Mouse (Mus musculus) intestine, embryonic 15.5 days (tissue): ENCODE results near the gene Nqo2. TPM values are rescaled to one million over a fixed set of nuclear protein-coding genes. Genes with fewer than 3 reads are reported as not detected.

Source experiments
- ATAC-seq: fragments of 200-750 bp; cut with Nextera tagmentation; 2 replicates; pipeline ENCODE4 v1.8.0; 2017; ENCODE audit warnings: moderate TSS enrichment, moderate library complexity
- H3K27ac ChIP-seq: fragments of 300-500 bp; sonication (generic); 2 replicates; pipeline ENCODE4 v1.5.1; 2015; ENCODE audit warnings: mild to moderate bottlenecking, inconsistent platforms
- H3K27me3 ChIP-seq: fragments of 300-500 bp; sonication (generic); replicated peaks from 2 replicates; pipeline ENCODE4 v1.6.1; 2015; ENCODE audit warnings: inconsistent platforms
- H3K36me3 ChIP-seq: fragments of 300-500 bp; sonication (generic); 2 replicates; pipeline ENCODE4 v1.6.1; 2015; ENCODE audit warnings: inconsistent platforms
- H3K4me1 ChIP-seq: fragments of 300-500 bp; sonication (generic); replicated peaks from 2 replicates; pipeline ENCODE4 v1.6.1; 2015; ENCODE audit warnings: inconsistent platforms
- H3K4me2 ChIP-seq: fragments of 300-500 bp; sonication (generic); replicated peaks from 2 replicates; pipeline ENCODE4 v1.6.1; 2015; ENCODE audit warnings: mild to moderate bottlenecking, inconsistent platforms
- H3K4me3 ChIP-seq: fragments of 300-500 bp; sonication (generic); replicated peaks from 2 replicates; pipeline ENCODE4 v1.5.1; 2015; ENCODE audit warnings: inconsistent platforms
- H3K9ac ChIP-seq: fragments of 300-500 bp; sonication (generic); 2 replicates; pipeline ENCODE4 v1.6.1; 2015; ENCODE audit warnings: inconsistent platforms
- H3K9me3 ChIP-seq: fragments of 300-500 bp; sonication (generic); 2 replicates; pipeline ENCODE4 v1.6.1; 2016; ENCODE audit warnings: inconsistent platforms
- WGBS: fragments of 180-500 bp; shearing (Covaris S2); methylation state at CpG from one replicate; pipeline ENCODE4 v1.1.7; 2015; 5-methylcytosine and 5-hydroxymethylcytosine counted together
- polyA plus RNA-seq: library from polyadenylated mRNA; unstranded; fragments of >200 nt; fragmentation: Nextera tagmentation; extraction: Ambion mirVana; gene quantifications from 2 replicates; pipeline ENCODE4 v1.2.1, GENCODE M21; 2015

Nqo2 gene
- polyA plus RNA-seq, 1 experiment from 2014 or later, result 40.5 TPM

DNA sequence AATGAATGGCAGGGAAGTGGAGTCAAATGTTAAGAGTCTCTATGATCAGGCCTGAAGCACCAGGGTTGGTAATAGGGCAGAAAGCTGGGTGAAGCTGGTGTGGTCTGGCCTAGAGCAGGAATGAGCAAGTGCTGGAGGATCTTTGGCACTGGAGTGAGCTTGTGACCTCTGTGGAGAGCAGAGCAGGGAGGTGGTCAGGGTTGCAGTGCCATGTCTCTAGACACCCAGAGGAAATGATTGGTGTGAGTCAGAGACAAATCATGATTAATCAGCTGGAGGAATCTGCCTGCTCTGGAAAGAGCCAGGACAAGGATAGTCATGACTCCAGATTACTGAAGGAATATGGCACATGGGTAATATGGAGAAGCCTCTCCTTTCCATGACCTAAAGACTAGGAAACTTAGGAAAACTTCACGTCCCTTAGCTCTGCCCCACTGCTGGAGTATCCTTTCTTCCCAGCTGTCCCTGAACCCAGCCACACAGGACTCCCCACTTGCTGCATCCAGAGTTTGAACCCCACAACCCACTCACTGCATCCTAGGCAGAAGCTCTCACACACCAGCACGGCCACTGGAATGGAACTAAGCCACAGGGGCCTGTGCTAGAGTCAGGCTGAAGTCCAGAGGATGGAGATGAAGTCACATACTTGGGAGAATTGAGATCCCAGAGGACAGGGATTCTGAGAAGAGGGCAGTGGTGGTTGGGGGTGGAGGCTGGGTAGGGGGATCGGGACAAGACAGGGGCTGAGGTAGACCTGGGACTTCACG lies 13.0 kb upstream of the Nqo2 start:
- no peak for ATAC-seq

DNA sequence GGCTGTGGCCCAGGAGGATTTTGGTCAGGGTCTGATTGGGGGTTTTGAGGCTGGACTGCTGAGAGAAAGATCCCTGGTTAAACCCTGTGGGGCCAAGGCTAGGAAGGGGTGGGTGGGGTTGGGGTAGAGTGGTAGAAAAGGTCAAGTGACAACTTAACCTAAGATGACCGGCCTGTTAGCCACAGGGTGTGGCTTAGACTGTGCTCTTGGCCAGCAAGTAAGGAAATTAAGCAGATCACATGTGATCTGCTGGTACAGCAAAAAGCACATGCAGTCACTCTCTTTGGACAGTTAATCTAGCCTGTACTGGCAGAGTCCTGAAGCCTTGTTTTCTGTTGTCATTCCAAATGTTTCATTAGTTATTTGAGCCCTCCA lies 12.4 kb upstream of the Nqo2 start:
- H3K36me3 ChIP-seq, result no peaks in the 10 kb centered on the region
- ATAC-seq, result no peak
- WGBS, result 52% methylated on average over 1 of the region's 1 CpGs
- no peak overlapping the region for H3K4me3 ChIP-seq
- H3K9ac ChIP-seq, result no peak overlapping the region
- no peaks in the 10 kb centered on the region for H3K27me3 ChIP-seq
- H3K9me3 ChIP-seq, result no peaks in the 10 kb centered on the region
- H3K4me2 ChIP-seq, result no peak overlapping the region
- no peaks in the 10 kb centered on the region for H3K4me1 ChIP-seq
- H3K27ac ChIP-seq, result no peak overlapping the region

More for the DNA sequence above, 13.0 kb upstream of the Nqo2 start:
- H3K4me2 ChIP-seq, result no peak overlapping the region
- no peaks in the 10 kb centered on the region for H3K9me3 ChIP-seq
- H3K4me3 ChIP-seq, result no peak overlapping the region
- H3K27ac ChIP-seq, result no peak overlapping the region
- H3K4me1 ChIP-seq, result no peaks in the 10 kb centered on the region
- 91% methylated on average over 4 of the region's 4 CpGs for WGBS
- H3K27me3 ChIP-seq, result no peaks in the 10 kb centered on the region
- no peaks in the 10 kb centered on the region for H3K36me3 ChIP-seq
- no peak overlapping the region for H3K9ac ChIP-seq

DNA sequence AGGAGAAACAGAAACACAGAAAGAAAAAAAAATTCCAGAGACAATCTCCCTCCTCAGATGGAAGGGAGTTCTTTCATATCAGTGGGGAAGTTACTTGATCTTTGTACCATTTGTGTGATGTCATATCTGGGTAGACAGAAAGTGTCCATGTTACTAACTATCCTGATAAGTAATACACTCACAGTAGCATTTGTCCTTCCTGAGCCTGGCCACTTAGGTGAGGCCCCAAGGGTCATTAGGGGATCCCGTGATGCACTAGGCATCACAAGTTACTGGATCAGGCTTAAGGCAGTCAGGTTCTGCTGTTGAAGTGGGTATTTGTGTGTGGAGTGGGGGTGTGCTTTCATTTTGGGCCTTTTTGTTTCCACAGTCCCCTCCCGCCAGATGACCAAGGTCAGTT lies 11.5 kb upstream of the Nqo2 start:
- no peaks in the 10 kb centered on the region for H3K36me3 ChIP-seq
- H3K4me1 ChIP-seq, result no peaks in the 10 kb centered on the region
- no peak overlapping the region for H3K4me2 ChIP-seq
- WGBS, result 81% methylated on average over 2 of the region's 2 CpGs
- no peaks in the 10 kb centered on the region for H3K27me3 ChIP-seq
- no peak overlapping the region for H3K4me3 ChIP-seq
- no peaks in the 10 kb centered on the region for H3K9me3 ChIP-seq
- H3K27ac ChIP-seq, result no peak overlapping the region
- H3K9ac ChIP-seq, result no peak overlapping the region
- no peak for ATAC-seq

DNA sequence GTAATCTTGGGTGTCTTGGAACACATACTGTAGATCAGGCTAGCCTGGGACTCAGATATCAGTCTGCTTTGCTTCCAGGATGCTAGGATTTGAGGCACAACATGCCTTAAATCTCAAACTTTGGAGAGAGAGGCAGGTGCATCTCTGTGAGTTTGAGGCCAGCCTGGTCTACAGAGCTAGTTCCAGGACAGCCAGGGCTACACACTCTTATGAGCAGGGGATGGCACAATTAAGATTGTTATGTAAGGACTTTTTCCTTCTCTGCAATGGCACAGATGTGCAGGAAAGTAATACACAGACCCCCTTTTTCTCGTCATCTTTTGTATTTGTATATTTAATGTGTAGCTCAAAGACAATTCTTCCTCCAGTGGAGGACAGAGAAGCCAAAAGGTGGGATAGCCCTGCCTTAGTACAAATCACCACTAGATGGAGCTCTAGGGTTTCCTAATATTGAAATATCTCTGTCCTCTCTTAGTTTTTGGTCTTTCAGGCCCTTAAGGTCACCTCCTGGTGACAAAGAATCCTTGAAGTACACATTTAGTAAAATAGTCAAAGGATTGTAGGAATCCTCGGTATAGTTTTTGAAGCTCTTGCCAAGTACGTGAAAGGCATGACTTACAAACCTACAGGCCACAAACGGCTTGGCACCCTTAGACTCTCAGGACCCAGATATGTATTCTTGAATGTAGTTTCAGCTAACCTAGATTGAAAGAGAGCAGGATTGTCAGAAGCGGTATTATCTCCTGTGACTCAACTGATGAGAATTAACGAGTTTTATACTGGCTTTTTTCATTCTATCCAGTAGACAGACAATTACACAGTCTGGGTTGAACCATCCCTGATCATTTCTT lies 7.7 kb upstream of the Nqo2 start:
- H3K4me2 ChIP-seq, result no peak overlapping the region
- H3K4me3 ChIP-seq, result no peak overlapping the region
- H3K36me3 ChIP-seq, result no peaks in the 10 kb centered on the region
- no peaks in the 10 kb centered on the region for H3K9me3 ChIP-seq
- H3K4me1 ChIP-seq, result no peaks in the 10 kb centered on the region
- H3K9ac ChIP-seq, result no peak overlapping the region
- ATAC-seq, result peak; percentile 63; the same call in 1 of the 2 replicates
- no peaks in the 10 kb centered on the region for H3K27me3 ChIP-seq
- H3K27ac ChIP-seq, result no peak overlapping the region
- WGBS, result 42% methylated on average over 6 of the region's 6 CpGs

DNA sequence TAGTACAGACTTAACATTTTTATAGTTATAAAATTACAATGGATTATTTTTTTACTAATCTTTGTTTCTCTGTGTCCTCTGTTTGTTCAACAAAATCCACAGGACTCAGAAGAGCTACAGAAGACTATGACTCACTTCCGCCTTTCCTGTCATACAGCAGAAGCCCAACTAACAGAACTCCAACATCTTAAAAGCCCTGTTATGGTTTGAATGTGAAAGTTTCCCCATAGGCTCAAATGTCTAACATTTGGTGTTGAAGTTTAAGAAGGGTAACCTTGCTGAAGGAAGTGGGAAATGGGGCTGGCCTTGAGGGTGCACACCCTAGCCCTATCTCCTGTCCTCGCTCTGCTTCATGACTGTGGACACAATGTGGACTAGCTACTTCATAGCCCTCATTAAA lies 4.7 kb upstream of the Nqo2 start:
- 89% methylated on average over 2 of the region's 2 CpGs for WGBS
- Histone ChIP-seq H3K27ac (no peak overlapping the region), H3K27me3 (no peaks in the 10 kb centered on the region), H3K4me3 (no peak overlapping the region), H3K36me3 (no peaks in the 10 kb centered on the region), H3K9me3 (no peaks in the 10 kb centered on the region), H3K4me2 (no peak overlapping the region), H3K9ac (no peak overlapping the region), H3K4me1 (no peaks in the 10 kb centered on the region)
- ATAC-seq, result no peak

DNA sequence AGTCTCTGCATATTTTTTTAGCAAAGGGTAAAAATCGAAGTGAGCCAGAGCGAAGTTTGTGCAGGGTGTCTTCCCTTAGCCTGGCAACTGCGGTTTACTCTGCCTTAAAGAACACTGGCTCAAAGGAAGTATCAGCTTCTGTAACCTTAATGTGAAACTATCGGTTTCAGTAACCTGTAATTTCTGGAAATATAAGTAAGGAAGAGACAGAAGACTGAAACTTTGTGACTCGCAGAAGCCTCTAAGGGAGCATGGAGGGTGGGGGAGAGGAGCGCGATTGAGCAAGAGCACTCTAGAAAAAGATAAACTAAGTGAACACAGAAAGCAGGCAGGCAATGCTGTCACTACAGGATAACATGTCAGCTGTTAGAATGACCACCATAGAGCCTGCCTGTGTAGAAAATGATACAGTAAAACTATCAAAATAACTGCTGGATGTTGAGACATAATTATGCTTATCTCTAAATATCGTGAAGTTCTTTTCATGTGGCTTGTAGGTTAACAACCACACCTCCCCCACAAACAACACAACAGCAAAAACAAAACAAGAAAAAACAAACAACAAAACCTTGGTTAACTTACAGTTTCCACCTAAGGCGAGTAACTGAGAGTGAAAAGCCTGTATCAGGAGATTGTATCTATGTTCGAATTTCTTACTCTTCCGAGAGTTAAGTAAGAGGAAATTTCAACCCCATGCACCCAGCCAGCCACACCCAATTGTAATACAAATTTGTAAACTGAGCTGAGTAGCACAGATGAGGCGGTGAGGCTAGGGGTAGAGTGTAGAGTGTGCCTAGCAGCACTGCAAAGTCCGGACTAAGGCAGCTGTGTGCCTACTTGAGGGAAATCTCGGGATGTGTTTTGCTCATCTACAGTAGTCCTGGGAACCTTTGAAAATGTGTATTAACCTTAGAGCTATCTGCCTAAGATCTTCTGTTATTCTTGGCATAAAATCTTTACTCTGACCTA lies 853 bp downstream of the Nqo2 start:
- H3K9me3 ChIP-seq, result no peaks in the 10 kb centered on the region
- H3K9ac ChIP-seq, result peak overlapping the region; percentile 62
- peaks cover 10% of the 10 kb centered on the region; the same call in 1 of the 2 replicates for H3K4me1 ChIP-seq
- H3K4me3 ChIP-seq, result peak overlapping the region; percentile 58
- 13% methylated on average over 14 of the region's 14 CpGs for WGBS
- no peaks in the 10 kb centered on the region for H3K27me3 ChIP-seq
- ATAC-seq, result peak; percentile 79
- H3K27ac ChIP-seq, result peak overlapping the region; percentile 98
- peak overlapping the region; percentile 69 for H3K4me2 ChIP-seq
- no peaks in the 10 kb centered on the region for H3K36me3 ChIP-seq

DNA sequence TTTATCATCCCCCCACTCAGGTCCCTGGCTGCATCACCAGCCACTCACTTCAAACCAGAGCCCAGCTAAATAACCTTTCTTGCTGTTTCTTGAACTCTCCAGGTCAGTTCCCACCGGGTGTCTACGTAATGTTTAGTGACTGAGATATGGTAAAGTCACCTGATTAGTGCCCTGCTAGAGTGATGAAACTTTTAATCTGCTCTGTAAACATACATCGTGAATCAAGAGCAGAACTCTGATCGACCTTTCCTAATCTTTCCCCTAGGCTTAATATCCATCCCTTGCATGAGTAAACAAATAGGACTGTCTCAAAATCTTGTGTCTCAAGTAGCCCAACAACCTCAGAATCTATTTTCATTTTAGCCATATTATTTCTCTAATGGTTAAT lies 1.5 kb downstream of the Nqo2 start:
- H3K4me3 ChIP-seq, result peak overlapping the region; percentile 58; the same call in 1 of the 2 replicates
- H3K4me2 ChIP-seq, result peak overlapping the region; percentile 69
- no peaks in the 10 kb centered on the region for H3K27me3 ChIP-seq
- no peak overlapping the region for H3K9ac ChIP-seq
- peak overlapping the region; percentile 98; the same call in 1 of the 2 replicates for H3K27ac ChIP-seq
- no peaks in the 10 kb centered on the region for H3K9me3 ChIP-seq
- no peaks in the 10 kb centered on the region for H3K36me3 ChIP-seq
- peaks cover 10% of the 10 kb centered on the region; the same call in 1 of the 2 replicates for H3K4me1 ChIP-seq
- peak; percentile 23; the same call in 1 of the 2 replicates for ATAC-seq
- 38% methylated on average over 4 of the region's 4 CpGs for WGBS

DNA sequence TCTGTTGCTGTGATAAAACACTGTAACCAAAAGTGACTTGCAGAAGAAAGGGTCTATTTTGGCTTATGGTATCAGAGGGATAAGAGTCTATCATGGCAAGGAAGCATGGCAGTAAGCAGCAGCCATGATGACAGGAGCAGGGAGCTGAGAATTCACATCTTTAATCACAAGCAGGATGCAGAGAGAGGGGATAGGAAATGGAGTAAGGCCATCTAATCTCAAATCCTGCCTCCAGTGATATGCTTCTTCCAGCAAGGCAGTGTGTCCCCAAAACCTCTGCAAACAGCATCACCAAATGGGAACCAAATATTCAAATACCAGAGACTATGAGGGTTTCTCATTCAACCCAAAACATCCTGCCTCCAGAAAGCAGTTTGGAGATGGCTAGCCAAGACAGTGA lies 2.1 kb downstream of the Nqo2 start:
- Histone ChIP-seq H3K4me2 (no peak overlapping the region), H3K27me3 (no peaks in the 10 kb centered on the region), H3K36me3 (no peaks in the 10 kb centered on the region), H3K9me3 (no peaks in the 10 kb centered on the region), H3K4me3 (no peak overlapping the region), H3K27ac (no peak overlapping the region), H3K9ac (no peak overlapping the region), H3K4me1 (peaks cover 10% of the 10 kb centered on the region; the same call in 1 of the 2 replicates)
- no peak for ATAC-seq

DNA sequence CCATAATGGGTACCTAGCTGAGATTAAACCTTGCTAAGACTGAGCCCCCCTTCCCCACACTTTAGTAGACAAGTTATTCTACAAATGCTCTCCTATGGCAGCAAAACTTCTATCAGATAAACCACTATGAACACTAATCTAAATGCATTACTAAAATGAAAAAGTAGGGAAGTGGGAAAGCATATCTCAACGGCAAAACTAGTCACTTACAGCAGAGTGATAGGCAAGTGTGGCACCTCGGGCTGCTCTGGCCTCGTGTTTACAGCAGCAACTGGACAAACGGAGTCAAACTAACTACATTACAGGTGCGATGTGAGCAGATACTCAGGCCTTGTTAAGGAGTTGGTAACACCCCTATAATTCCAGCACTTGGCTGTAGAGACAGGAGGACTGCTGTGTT lies 25.1 kb downstream of the Nqo2 start:
- Histone ChIP-seq H3K4me2 (no peak overlapping the region), H3K36me3 (peaks cover 4% of the 10 kb centered on the region; the same call in 1 of the 2 replicates), H3K9me3 (no peaks in the 10 kb centered on the region), H3K4me1 (no peaks in the 10 kb centered on the region), H3K4me3 (no peak overlapping the region), H3K27ac (no peak overlapping the region), H3K9ac (no peak overlapping the region), H3K27me3 (no peaks in the 10 kb centered on the region)
- no peak for ATAC-seq
- 77% methylated on average over 5 of the region's 5 CpGs for WGBS

DNA sequence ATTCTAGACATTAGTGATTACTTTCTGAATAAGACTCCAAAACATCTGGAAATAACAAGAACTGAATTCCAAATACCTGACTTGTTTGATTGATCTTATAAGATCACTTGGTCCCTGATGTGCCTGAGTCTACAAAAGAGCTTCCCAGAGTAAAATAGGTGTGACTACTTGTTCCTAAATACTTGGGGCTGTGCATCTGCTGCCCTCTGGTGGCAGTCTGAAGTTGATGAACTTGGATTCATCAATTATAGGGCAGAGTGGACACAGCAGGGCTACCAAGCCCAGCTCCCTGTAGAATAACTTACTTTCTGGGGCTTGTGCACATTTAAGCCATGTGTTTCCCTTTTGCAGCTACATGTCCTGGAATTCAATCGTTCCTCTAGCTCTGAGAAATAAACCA lies 30.7 kb downstream of the Nqo2 start:
- WGBS, result 26% methylated on average over 1 of the region's 1 CpGs
- H3K27me3 ChIP-seq, result no peaks in the 10 kb centered on the region

DNA sequence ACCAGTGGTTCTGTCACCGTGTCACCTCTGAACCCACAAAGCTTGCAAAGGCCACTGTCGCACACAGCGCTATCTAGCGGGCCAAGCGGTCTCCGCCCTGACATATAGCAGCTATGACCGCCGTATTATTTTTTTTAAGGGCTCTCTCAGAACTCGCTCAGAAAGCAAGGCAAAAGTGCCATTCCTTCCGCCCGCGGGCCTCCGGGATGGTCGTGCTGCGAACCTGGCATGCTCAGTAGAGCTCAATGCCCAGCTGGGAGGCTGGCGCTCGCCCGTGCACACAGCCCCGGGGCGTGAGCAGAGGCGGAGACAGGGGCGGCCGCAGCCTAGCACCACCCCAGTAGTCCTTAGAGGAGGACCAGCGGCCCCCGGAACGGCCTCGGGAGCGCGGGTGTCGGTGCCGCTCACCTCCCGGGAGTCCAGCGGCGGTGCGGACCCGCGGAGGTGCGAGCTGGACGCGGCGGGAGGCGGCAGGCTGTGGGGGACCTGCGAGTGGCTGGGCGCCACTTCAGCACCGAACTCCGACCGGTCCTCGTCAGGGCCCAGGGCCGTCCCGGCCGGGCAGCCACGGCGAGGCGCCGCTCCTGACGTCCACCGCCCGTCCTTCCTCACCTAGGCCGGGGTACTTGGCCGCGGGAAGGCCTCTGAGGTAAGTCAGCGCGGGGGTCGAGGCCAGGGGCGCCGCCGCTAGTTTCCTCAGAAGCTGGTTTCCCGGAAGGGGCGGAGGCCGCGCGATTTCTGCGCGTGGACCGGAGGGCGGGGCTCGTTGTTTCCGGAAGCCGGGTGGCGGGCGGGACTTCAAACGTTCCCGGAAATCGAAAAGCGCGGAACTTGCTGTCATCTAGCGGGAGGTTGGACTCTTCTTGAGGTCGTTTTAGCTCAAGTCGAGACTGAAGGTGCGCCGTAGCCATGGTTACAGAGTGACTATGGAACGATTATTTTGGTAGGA lies 37.8 kb downstream of the Nqo2 start, which contains the start of the genes Ripk1 and Serpinb6a:
Ripk1 (plus strand) TSS at position 306 of the 949 bp plus-strand sequence.
Serpinb6a (minus strand) TSS at position 737 of the 949 bp plus-strand sequence.
- H3K9ac ChIP-seq, result peak within 1 kb of the TSS; percentile 67
- H3K36me3 ChIP-seq, result no peaks in the 10 kb centered on the region
- peak within 1 kb of the TSS; percentile 86 for H3K27ac ChIP-seq
- H3K4me3 ChIP-seq, result peak within 1 kb of the TSS; percentile 83
- ATAC-seq, result peak; percentile 99
- WGBS, result under 1% methylated on average over 92 of the region's 92 CpGs
- no peaks in the 10 kb centered on the region; the same call in 1 of the 2 replicates for H3K4me1 ChIP-seq
- no peaks in the 10 kb centered on the region for H3K9me3 ChIP-seq
- no peaks in the 10 kb centered on the region for H3K27me3 ChIP-seq
- peak within 1 kb of the TSS; percentile 76 for H3K4me2 ChIP-seq

More for the DNA sequence above, 30.7 kb downstream of the Nqo2 start:
- ATAC-seq, result peak; percentile 56; the same call in 1 of the 2 replicates
- no peak overlapping the region for H3K4me3 ChIP-seq
- H3K27ac ChIP-seq, result no peak overlapping the region
- H3K4me2 ChIP-seq, result no peak overlapping the region
- H3K36me3 ChIP-seq, result no peaks in the 10 kb centered on the region
- H3K9ac ChIP-seq, result no peak overlapping the region
- H3K4me1 ChIP-seq, result no peaks in the 10 kb centered on the region
- H3K9me3 ChIP-seq, result no peaks in the 10 kb centered on the region
